Mouse (Mus musculus) thymus, adult 18-20 months (tissue): Measurements from ENCODE around the gene Dpp9.
"Not testable (repeated sequence)": the region's sequence is repeated elsewhere in the genome, so short reads cannot be mapped to it uniquely, and the experiment has no call there.

ENCODE experiments used
- DNase-seq, 2 experiments: peaks; one replicate each; pipeline ENCODE4 v3.0.0; 2022; ENCODE audit warnings: mixed read lengths in 2 of 2

Gene Dpp9

GRCm38 (mm10) chr17:56218377-56219191 lies at the start of gene Dpp9:
Gene Dpp9 (minus strand): TSS chr17:56218905.
- peak; percentile 78 to 86 for DNase-seq

GRCm38 (mm10) chr17:56266271-56266670 lies 47.6 kb upstream of the Dpp9 start:
- no peak for DNase-seq

- DNase-seq = no peak
These were observed 47.2 kb upstream of the Dpp9 start for GRCm38 (mm10) chr17:56265869-56266268.

- DNase-seq = no peak
These were observed 46.3 kb upstream of the Dpp9 start for GRCm38 (mm10) chr17:56265011-56265410.

- DNase-seq = peak; percentile 51 to 66
These were observed 45.3 kb upstream of the Dpp9 start for GRCm38 (mm10) chr17:56264020-56264419.

- no peak for DNase-seq
These were observed 44.0 kb upstream of the Dpp9 start for GRCm38 (mm10) chr17:56262645-56263094.

- DNase-seq = no peak
These were observed 42.5 kb upstream of the Dpp9 start for GRCm38 (mm10) chr17:56261166-56261565.

GRCm38 (mm10) chr17:56259301-56260037 lies 40.8 kb upstream of the Dpp9 start:
- no peak for DNase-seq

GRCm38 (mm10) chr17:56258812-56259211 lies 40.1 kb upstream of the Dpp9 start:
- DNase-seq = not testable (repeated sequence)

- DNase-seq = not testable (repeated sequence)
These were observed 39.6 kb upstream of the Dpp9 start for GRCm38 (mm10) chr17:56258269-56258668.

- DNase-seq = peak in 1 of 2 experiments; percentile 36
These were observed 38.6 kb upstream of the Dpp9 start for GRCm38 (mm10) chr17:56257181-56257894.

- peak; percentile 89 to 95 for DNase-seq
These were observed 37.7 kb upstream of the Dpp9 start, which contains the start of gene Fem1a for GRCm38 (mm10) chr17:56256239-56256881. Gene Fem1a (plus strand): TSS chr17:56256810.

GRCm38 (mm10) chr17:56255863-56256238 lies 37.1 kb upstream of the Dpp9 start:
- peak; percentile 95 to 97 for DNase-seq

GRCm38 (mm10) chr17:56255429-56255828 lies 36.7 kb upstream of the Dpp9 start:
- peak in 1 of 2 experiments; percentile 55 for DNase-seq

GRCm38 (mm10) chr17:56254695-56255094 lies 36.0 kb upstream of the Dpp9 start:
- DNase-seq = no peak

- DNase-seq = peak in 1 of 2 experiments; percentile 37
These were observed 32.6 kb upstream of the Dpp9 start for GRCm38 (mm10) chr17:56251136-56251829.

- DNase-seq = no peak
These were observed 26.9 kb upstream of the Dpp9 start for GRCm38 (mm10) chr17:56245608-56246007.

- DNase-seq = peak; percentile 57 to 61
These were observed 23.1 kb upstream of the Dpp9 start for GRCm38 (mm10) chr17:56241541-56242401.

- DNase-seq = no peak
These were observed 15.2 kb upstream of the Dpp9 start for GRCm38 (mm10) chr17:56233818-56234469.

- no peak for DNase-seq
These were observed 14.7 kb upstream of the Dpp9 start for GRCm38 (mm10) chr17:56233389-56233788.
